ENCODE assay signal across 24 mouse cellular contexts in the genomic region with DNA sequence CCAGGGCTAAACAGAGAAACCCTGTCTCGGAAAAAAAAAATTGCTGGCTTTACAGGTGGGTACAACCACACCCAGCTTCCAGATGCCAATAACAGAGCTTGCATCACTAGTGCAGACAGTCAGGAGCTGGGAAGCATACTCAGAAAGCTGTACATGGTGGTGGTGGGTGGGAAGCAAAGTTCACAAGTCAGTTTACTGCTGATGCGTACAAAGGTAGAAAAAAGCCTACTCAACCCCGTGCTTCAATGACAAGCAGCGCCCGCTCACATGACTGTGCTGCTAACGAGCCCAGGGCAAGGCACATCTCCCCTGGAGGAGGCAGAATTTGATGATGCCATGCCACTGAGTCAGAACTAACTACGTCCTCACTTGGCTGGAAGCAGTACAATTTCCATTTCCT. TPM values are rescaled to one million over a fixed set of nuclear protein-coding genes. Genes with fewer than 3 reads are reported as not detected.
DNase-seq lines count a peak whose midpoint lies in the region; TF ChIP-seq lines count a peak whose summit lies in the region.
"Had no signal": no experiment of that assay in that cellular context is flagged by ENCODE, and none has a peak within 500 bp of the region (broad histone marks: within the 10 kb centered on the region; RNA-seq: fewer than 3 reads in every experiment).

No protein-coding gene starts in this region.

- in situ Hi-C loops in CH12.LX (cut with MboI; ENCODE audit: low pct_ligation_motif_present, low pct_unique_long_range_greater_than_20kb, low sequenced_read_pairs), result no loop called here

- peaks cover 6% of the 10 kb centered on the region for H3K36me3 ChIP-seq in kidney, adult 2 months (ENCODE audit: control insufficient read depth, insufficient read depth, low read length)
- H3K36me3 ChIP-seq in CH12.LX (replicated peaks in 1 of 2; ENCODE audit: control insufficient read depth in 1 of 2, insufficient read depth in 1 of 2, low read length in 1 of 2), result peaks cover 43 to 85% of the 10 kb centered on the region in 2 experiments

- no peaks in the 10 kb centered on the region for H3K9me3 ChIP-seq in CH12.LX (replicated peaks; ENCODE audit: low read length)
- H3K9me3 ChIP-seq: embryonic facial prominence, embryonic 13.5 days; forebrain, embryonic 12.5 days; G1E; heart, embryonic 13.5 days; hindbrain, embryonic 12.5 days had no signal

- no peak for TF ChIP-seq EP300 in CH12.LX (IDR thresholded peaks at IDR 0.05; ENCODE audit: low read length)

- H3K27ac ChIP-seq in kidney, adult 2 months (ENCODE audit: insufficient read depth, low read depth, low read length), result peak overlapping the region; percentile 37; the same call in 1 of the 2 replicates
- no peak overlapping the region for H3K27ac ChIP-seq in CH12.LX (ENCODE audit: insufficient read depth, low read depth)
- H3K27ac ChIP-seq in cerebellum, adult 2 months (ENCODE audit: insufficient read depth, low read length), result no peak overlapping the region
- H3K27ac ChIP-seq: embryonic facial prominence, embryonic 13.5 days; forebrain, embryonic 12.5 days; heart, embryonic 13.5 days; hindbrain, embryonic 12.5 days had no signal

- no peaks in the 10 kb centered on the region for H3K27me3 ChIP-seq in kidney, adult 2 months (replicated peaks; ENCODE audit: control insufficient read depth, insufficient read depth, low read length)
- no peaks in the 10 kb centered on the region for H3K27me3 ChIP-seq in CH12.LX (replicated peaks)
- no peaks in the 10 kb centered on the region for H3K27me3 ChIP-seq in cerebellum, adult 2 months (ENCODE audit: control insufficient read depth, insufficient read depth, low read length)
- H3K27me3 ChIP-seq: embryonic facial prominence, embryonic 13.5 days; forebrain, embryonic 12.5 days; heart, embryonic 13.5 days; hindbrain, embryonic 12.5 days had no signal

- H3K4me1 ChIP-seq in kidney, adult 2 months (ENCODE audit: control insufficient read depth, insufficient read depth, low read length), result peaks cover 10% of the 10 kb centered on the region; the same call in 1 of the 2 replicates
- H3K4me1 ChIP-seq in CH12.LX (ENCODE audit: control insufficient read depth in 1 of 2, insufficient read depth in 2 of 2), result no peaks in the 10 kb centered on the region
- no peaks in the 10 kb centered on the region for H3K4me1 ChIP-seq in cerebellum, adult 2 months (ENCODE audit: control insufficient read depth, insufficient read depth, low read length)
- H3K4me1 ChIP-seq: embryonic facial prominence, embryonic 13.5 days; forebrain, embryonic 12.5 days; heart, embryonic 13.5 days; hindbrain, embryonic 12.5 days had no signal

- no peak for TF ChIP-seq RAD21 in CH12.LX (IDR thresholded peaks at IDR 0.05; ENCODE audit: low read depth, low read length)

- no peak overlapping the region for H3K4me2 ChIP-seq in CH12.LX (ENCODE audit: insufficient read depth, low read depth, poor library complexity, severe bottlenecking)
- H3K4me2 ChIP-seq: embryonic facial prominence, embryonic 13.5 days; forebrain, embryonic 12.5 days; heart, embryonic 13.5 days; hindbrain, embryonic 12.5 days had no signal

- dilution Hi-C loops in CH12.LX (cut with MboI; ENCODE audit: extremely low pct_ligation_motif_present, extremely low pct_unique_long_range_greater_than_20kb, low sequenced_read_pairs), result no loop called here

- DNase-seq in kidney, adult 2 months, result peak; percentile 64
- no peak for DNase-seq in kidney, postnatal 4 days
- peak; percentile 12 for DNase-seq in CH12.LX (ENCODE audit: extremely low read depth)
- peak; percentile 42 for DNase-seq in brain, adult 2 months (ENCODE audit: low read depth, low spot score)
- peak; percentile 62 to 65 for DNase-seq in kidney, postnatal 36 days
- no peak for DNase-seq in gastrocnemius, postnatal 14 days
- no peak for DNase-seq in cerebellum, adult 2 months
- DNase-seq: adrenal gland, adult 8-10 months; adrenal gland, postnatal 36 days; cerebellum, adult 11 months; cerebellum, adult 9-10 months; cerebellum, postnatal 25 days; forebrain, postnatal 0 days; gastrocnemius, postnatal 25 days; heart, postnatal 4 days had no signal

- intact Hi-C loops in gastrocnemius, postnatal 14 days (cut with DNase I; ENCODE audit: low total_unique reads), result no loop called here

- no peak overlapping the region for H3K9ac ChIP-seq in CH12.LX (ENCODE audit: insufficient read depth, low read depth)
- H3K9ac ChIP-seq: embryonic facial prominence, embryonic 13.5 days; forebrain, embryonic 12.5 days; forebrain, postnatal 0 days; heart, embryonic 13.5 days; hindbrain, embryonic 12.5 days had no signal

- no peak for TF ChIP-seq CTCF in kidney, adult 2 months (conservative IDR thresholded peaks at IDR 0.05; ENCODE audit: insufficient read depth, insufficient read length, low read depth, low read length)
- TF ChIP-seq CTCF in CH12.LX (conservative IDR thresholded peaks at IDR 0.05 in 1 of 2, IDR thresholded peaks at IDR 0.05 in 1 of 2; ENCODE audit: low read depth in 2 of 2, low read length in 2 of 2), result no peak
- no peak for TF ChIP-seq CTCF in cerebellum, adult 2 months (IDR thresholded peaks at IDR 0.05; ENCODE audit: borderline replicate concordance, insufficient read depth, low read depth, low read length)

- peaks cover 35% of the 10 kb centered on the region for H3K79me2 ChIP-seq in CH12.LX (replicated peaks; ENCODE audit: control insufficient read depth, extremely low read depth, insufficient read depth, poor library complexity, severe bottlenecking)

- TF ChIP-seq POLR2A in kidney, adult 2 months (IDR thresholded peaks at IDR 0.05; ENCODE audit: low read depth, low read length), result no peak
- TF ChIP-seq POLR2A in CH12.LX (IDR thresholded peaks at IDR 0.05; ENCODE audit: low read depth, low read length), result no peak
- no peak for TF ChIP-seq POLR2A in cerebellum, adult 2 months (IDR thresholded peaks at IDR 0.05; ENCODE audit: borderline replicate concordance, insufficient read depth, low read length)

- 58% methylated on average over 7 of the region's 7 CpGs for WGBS in kidney, adult 2 months
- 89% methylated on average over 7 of the region's 7 CpGs for WGBS in cerebellum, adult 2 months

- H3K4me3 ChIP-seq in kidney, adult 2 months (ENCODE audit: insufficient read depth, low read depth, low read length), result no peak overlapping the region
- no peak overlapping the region for H3K4me3 ChIP-seq in CH12.LX (replicated peaks in 1 of 3; ENCODE audit: low read depth in 2 of 3, low read length in 2 of 3, poor library complexity in 1 of 3)
- H3K4me3 ChIP-seq in cerebellum, adult 2 months (replicated peaks; ENCODE audit: insufficient read depth, low read depth, low read length), result no peak overlapping the region
- H3K4me3 ChIP-seq: embryonic facial prominence, embryonic 13.5 days; forebrain, embryonic 12.5 days; heart, embryonic 13.5 days; hindbrain, embryonic 12.5 days had no signal

TF ChIP-seq in CH12.LX, 34 proteins besides CTCF, POLR2A, EP300 and RAD21:
- TF ChIP-seq PAX5 (IDR thresholded peaks at IDR 0.05; ENCODE audit: low read length) (no peak), E2F4 (IDR thresholded peaks at IDR 0.05; ENCODE audit: insufficient replicate concordance, low read depth, low read length) (no peak), UBTF (IDR thresholded peaks at IDR 0.05; ENCODE audit: low read depth, low read length) (no peak), NELFE (IDR thresholded peaks at IDR 0.05; ENCODE audit: low read depth, low read length) (no peak), TCF12 (IDR thresholded peaks at IDR 0.05; ENCODE audit: low read depth, low read length) (no peak), POLR2AphosphoS2 (IDR thresholded peaks at IDR 0.05; ENCODE audit: low read depth, low read length) (no peak), CHD2 (IDR thresholded peaks at IDR 0.05; ENCODE audit: low read length) (no peak), ETS1 (conservative IDR thresholded peaks at IDR 0.05; ENCODE audit: low read depth, low read length) (no peak), TBP (conservative IDR thresholded peaks at IDR 0.05; ENCODE audit: low read depth, low read length) (no peak)

RNA-seq across cellular contexts. Expression of gene Fastkd5, which starts 10.9 kb away (rescaled TPM):
- polyA plus RNA-seq in kidney, adult 2 months (2012; rRNA removed), result 3.4 and 4.0 TPM in 2 replicates
- total RNA-seq in CH12.LX (2012; rRNA removed) (6.0 and 9.7 TPM in 2 replicates), CH12.LX (2014; rRNA removed) (13.4 and 14.8 TPM in 2 replicates)
- polyA plus RNA-seq in CH12.LX (2012; ENCODE audit: insufficient read length, low read depth), result 7.3 and 9.1 TPM in 2 replicates
- total RNA-seq in gastrocnemius, postnatal 14 days (2021), result 1 to 10 TPM; 5.4 to 6.1 TPM
- 5.4 and 5.7 TPM in 2 replicates for polyA plus RNA-seq in cerebellum, adult 2 months (2012; rRNA removed)

RNA-seq across cellular contexts. Expression of gene Ubox5, which starts 10.9 kb away (rescaled TPM):
- polyA plus RNA-seq in kidney, adult 2 months (2012; rRNA removed), result 7.3 and 8.0 TPM in 2 replicates
- 6.0 and 7.0 TPM in 2 replicates for total RNA-seq in CH12.LX (2012; rRNA removed)
- 4.6 and 5.5 TPM in 2 replicates for total RNA-seq in CH12.LX (2014; rRNA removed)
- 10.2 and 10.6 TPM in 2 replicates for polyA plus RNA-seq in CH12.LX (2012; ENCODE audit: insufficient read length, low read depth)
- 1 to 10 TPM; 3.8 to 5.2 TPM for total RNA-seq in gastrocnemius, postnatal 14 days (2021)
- polyA plus RNA-seq in cerebellum, adult 2 months (2012; rRNA removed), result 9.6 and 9.8 TPM in 2 replicates

RNA-seq across cellular contexts. Expression of gene Lzts3, which starts 23.6 kb away (rescaled TPM):
- polyA plus RNA-seq in kidney, adult 2 months (2012; rRNA removed), result 169 and 188 TPM in 2 replicates
- total RNA-seq in CH12.LX (2012; rRNA removed) (3.7 and 3.9 TPM in 2 replicates), CH12.LX (2014; rRNA removed) (1.2 and 1.5 TPM in 2 replicates)
- 3.6 and 4.2 TPM in 2 replicates for polyA plus RNA-seq in CH12.LX (2012; ENCODE audit: insufficient read length, low read depth)
- total RNA-seq in gastrocnemius, postnatal 14 days (2021), result 1 to 10 TPM; 1.7 to 2.5 TPM
- polyA plus RNA-seq in cerebellum, adult 2 months (2012; rRNA removed), result 89.4 and 94.9 TPM in 2 replicates

RNA-seq across cellular contexts. Expression of gene Avp, which starts 36.6 kb away (rescaled TPM):
- polyA plus RNA-seq in kidney, adult 2 months (2012; rRNA removed), result not detected in 2 replicates
- total RNA-seq in CH12.LX (2012; rRNA removed) (not detected in 2 replicates), CH12.LX (2014; rRNA removed) (not detected in 2 replicates)
- not detected in 2 replicates for polyA plus RNA-seq in CH12.LX (2012; ENCODE audit: insufficient read length, low read depth)
- total RNA-seq in gastrocnemius, postnatal 14 days (2021), result not detected
- not detected in 2 replicates for polyA plus RNA-seq in cerebellum, adult 2 months (2012; rRNA removed)
- total RNA-seq: adrenal gland, adult 8-10 months; adrenal gland, postnatal 36 days; G1E; gastrocnemius, adult 18-20 months; gastrocnemius, postnatal 25 days; granulocyte monocyte progenitor cell, adult 5-6 weeks had no signal
- polyA plus RNA-seq: embryonic facial prominence, embryonic 13.5 days; forebrain, embryonic 12.5 days; G1E; heart, embryonic 13.5 days; hindbrain, embryonic 12.5 days; hindbrain, embryonic 16.5 days had no signal

RNA-seq across cellular contexts. Expression of gene Oxt, which starts 43.0 kb away (rescaled TPM):
- not detected in 2 replicates for polyA plus RNA-seq in kidney, adult 2 months (2012; rRNA removed)
- total RNA-seq in CH12.LX (2012; rRNA removed) (not detected in 2 replicates), CH12.LX (2014; rRNA removed) (not detected in 2 replicates)
- polyA plus RNA-seq in CH12.LX (2012; ENCODE audit: insufficient read length, low read depth), result not detected in 2 replicates
- not detected for total RNA-seq in gastrocnemius, postnatal 14 days (2021)
- 0.33 and 0.67 TPM in 2 replicates for polyA plus RNA-seq in cerebellum, adult 2 months (2012; rRNA removed)
- total RNA-seq: adrenal gland, adult 8-10 months; adrenal gland, postnatal 36 days; G1E; gastrocnemius, adult 18-20 months; gastrocnemius, postnatal 25 days; granulocyte monocyte progenitor cell, adult 5-6 weeks; heart, postnatal 4 days had no signal
- polyA plus RNA-seq: embryonic facial prominence, embryonic 13.5 days; forebrain, embryonic 12.5 days; G1E; heart, embryonic 13.5 days; heart, postnatal 0 days; hindbrain, embryonic 12.5 days had no signal

Comparison
In these comparisons a context has a peak if more than half of its experiments do, and no peak if none do; other contexts are left out.
1. DNase-seq: peak in kidney, adult 2 months (single experiment), CH12.LX (single experiment), brain, adult 2 months (single experiment) and kidney, postnatal 36 days (2 of 2); none in kidney, postnatal 4 days (0 of 2), gastrocnemius, postnatal 14 days (single experiment) and cerebellum, adult 2 months (0 of 2).
2. RNA of gene Lzts3, which starts 23.6 kb away (polyA plus RNA-seq): 169 to 188 TPM in kidney, adult 2 months and 89.4 to 94.9 TPM in cerebellum, adult 2 months; 3.6 to 4.2 TPM in CH12.LX; every median in the first group is over 10 times any median in the second.